Mouse (Mus musculus): ENCODE measurements at regions not wholly inside any gene's neighbourhood (a gene's known extent, or its start where the extent isn't known, plus 50 kb on each side); places are given as distances from the start of the nearest gene placed in this dataset.

GRCm38 (mm10) chr1:166787945-166788344 is 106.3 kb upstream of the Fmo9 start:
- no peak overlapping the region for H3K4me3 ChIP-seq (ENCODE audit: low read depth, low read length)
- no peaks in the 10 kb centered on the region for H3K27me3 ChIP-seq (ENCODE audit: control insufficient read depth, insufficient read depth, low read length)
- H3K4me2 ChIP-seq: no peak overlapping the region
- ATAC-seq (replicated peaks; ENCODE audit: insufficient number of reproducible peaks, low FRiP score, low TSS enrichment): no peak
- H3K36me3 ChIP-seq (ENCODE audit: control insufficient read depth, insufficient read depth, low read length): no peaks in the 10 kb centered on the region
- 63% methylated on average over 1 of the region's 1 CpGs for WGBS (ENCODE audit: insufficient replicate concordance)
- no peaks in the 10 kb centered on the region for H3K4me1 ChIP-seq (ENCODE audit: control insufficient read depth, insufficient read depth, low read length)
- H3K9me3 ChIP-seq (replicated peaks; ENCODE audit: control insufficient read depth, low read length): no peaks in the 10 kb centered on the region
- H3K9ac ChIP-seq (ENCODE audit: low read depth, low read length): no peak overlapping the region
- no peak overlapping the region for H3K27ac ChIP-seq (ENCODE audit: low read depth, low read length)

- Histone ChIP-seq H3K4me2 (no peak overlapping the region), H3K9ac (ENCODE audit: low read depth, low read length) (no peak overlapping the region), H3K27ac (ENCODE audit: low read depth, low read length) (no peak overlapping the region), H3K4me1 (ENCODE audit: control insufficient read depth, insufficient read depth, low read length) (no peaks in the 10 kb centered on the region), H3K4me3 (ENCODE audit: low read depth, low read length) (no peak overlapping the region), H3K36me3 (ENCODE audit: control insufficient read depth, insufficient read depth, low read length) (no peaks in the 10 kb centered on the region), H3K9me3 (replicated peaks; ENCODE audit: control insufficient read depth, low read length) (no peaks in the 10 kb centered on the region), H3K27me3 (ENCODE audit: control insufficient read depth, insufficient read depth, low read length) (no peaks in the 10 kb centered on the region)
- no peak for ATAC-seq (replicated peaks; ENCODE audit: insufficient number of reproducible peaks, low FRiP score, low TSS enrichment)
- 57% methylated on average over 1 of the region's 1 CpGs for WGBS (ENCODE audit: insufficient replicate concordance)
Observed at GRCm38 (mm10) chr1:166788824-166789399, 107.3 kb upstream of the Fmo9 start.

GRCm38 (mm10) chr1:166793052-166793716 is 111.5 kb upstream of the Fmo9 start:
- Histone ChIP-seq H3K27ac (ENCODE audit: low read depth, low read length) (no peak overlapping the region), H3K9ac (ENCODE audit: low read depth, low read length) (no peak overlapping the region), H3K4me1 (ENCODE audit: control insufficient read depth, insufficient read depth, low read length) (no peaks in the 10 kb centered on the region), H3K36me3 (ENCODE audit: control insufficient read depth, insufficient read depth, low read length) (no peaks in the 10 kb centered on the region), H3K9me3 (replicated peaks; ENCODE audit: control insufficient read depth, low read length) (no peaks in the 10 kb centered on the region), H3K27me3 (ENCODE audit: control insufficient read depth, insufficient read depth, low read length) (no peaks in the 10 kb centered on the region), H3K4me2 (no peak overlapping the region), H3K4me3 (ENCODE audit: low read depth, low read length) (no peak overlapping the region)
- WGBS (ENCODE audit: insufficient replicate concordance): 75% methylated on average over 6 of the region's 6 CpGs
- ATAC-seq (replicated peaks; ENCODE audit: insufficient number of reproducible peaks, low FRiP score, low TSS enrichment): no peak

GRCm38 (mm10) chr1:166793717-166794081 is 112.1 kb upstream of the Fmo9 start:
- ATAC-seq (replicated peaks; ENCODE audit: insufficient number of reproducible peaks, low FRiP score, low TSS enrichment): no peak
- H3K27me3 ChIP-seq (ENCODE audit: control insufficient read depth, insufficient read depth, low read length): no peaks in the 10 kb centered on the region
- H3K4me3 ChIP-seq (ENCODE audit: low read depth, low read length): no peak overlapping the region
- H3K36me3 ChIP-seq (ENCODE audit: control insufficient read depth, insufficient read depth, low read length): no peaks in the 10 kb centered on the region
- H3K9me3 ChIP-seq (replicated peaks; ENCODE audit: control insufficient read depth, low read length): no peaks in the 10 kb centered on the region
- H3K4me2 ChIP-seq: no peak overlapping the region
- H3K4me1 ChIP-seq (ENCODE audit: control insufficient read depth, insufficient read depth, low read length): no peaks in the 10 kb centered on the region
- no peak overlapping the region for H3K27ac ChIP-seq (ENCODE audit: low read depth, low read length)
- WGBS (ENCODE audit: insufficient replicate concordance): 65% methylated on average over 1 of the region's 1 CpGs
- H3K9ac ChIP-seq (ENCODE audit: low read depth, low read length): no peak overlapping the region

GRCm38 (mm10) chr1:166794622-166795244 is 113.1 kb upstream of the Fmo9 start:
- Histone ChIP-seq H3K36me3 (ENCODE audit: control insufficient read depth, insufficient read depth, low read length) (no peaks in the 10 kb centered on the region), H3K27ac (ENCODE audit: low read depth, low read length) (no peak overlapping the region), H3K9ac (ENCODE audit: low read depth, low read length) (no peak overlapping the region), H3K4me2 (no peak overlapping the region), H3K4me3 (ENCODE audit: low read depth, low read length) (no peak overlapping the region), H3K9me3 (replicated peaks; ENCODE audit: control insufficient read depth, low read length) (no peaks in the 10 kb centered on the region), H3K4me1 (ENCODE audit: control insufficient read depth, insufficient read depth, low read length) (no peaks in the 10 kb centered on the region), H3K27me3 (ENCODE audit: control insufficient read depth, insufficient read depth, low read length) (no peaks in the 10 kb centered on the region)
- ATAC-seq (replicated peaks; ENCODE audit: insufficient number of reproducible peaks, low FRiP score, low TSS enrichment): no peak
- WGBS (ENCODE audit: insufficient replicate concordance): 54% methylated on average over 14 of the region's 14 CpGs

- H3K9me3 ChIP-seq (replicated peaks; ENCODE audit: control insufficient read depth, low read length): no peaks in the 10 kb centered on the region
- no peaks in the 10 kb centered on the region for H3K27me3 ChIP-seq (ENCODE audit: control insufficient read depth, insufficient read depth, low read length)
- WGBS (ENCODE audit: insufficient replicate concordance): 73% methylated on average over 4 of the region's 4 CpGs
- H3K36me3 ChIP-seq (ENCODE audit: control insufficient read depth, insufficient read depth, low read length): no peaks in the 10 kb centered on the region
- H3K4me3 ChIP-seq (ENCODE audit: low read depth, low read length): no peak overlapping the region
- no peak overlapping the region for H3K27ac ChIP-seq (ENCODE audit: low read depth, low read length)
- H3K4me1 ChIP-seq (ENCODE audit: control insufficient read depth, insufficient read depth, low read length): no peaks in the 10 kb centered on the region
- no peak for ATAC-seq (replicated peaks; ENCODE audit: insufficient number of reproducible peaks, low FRiP score, low TSS enrichment)
- no peak overlapping the region for H3K9ac ChIP-seq (ENCODE audit: low read depth, low read length)
- H3K4me2 ChIP-seq: no peak overlapping the region
Observed at GRCm38 (mm10) chr1:166795613-166796012, 114.0 kb upstream of the Fmo9 start.

GRCm38 (mm10) chr1:166796362-166796925 is 114.8 kb upstream of the Fmo9 start:
- WGBS (ENCODE audit: insufficient replicate concordance): 56% methylated on average over 6 of the region's 6 CpGs
- H3K9ac ChIP-seq (ENCODE audit: low read depth, low read length): no peak overlapping the region
- H3K36me3 ChIP-seq (ENCODE audit: control insufficient read depth, insufficient read depth, low read length): no peaks in the 10 kb centered on the region
- H3K4me1 ChIP-seq (ENCODE audit: control insufficient read depth, insufficient read depth, low read length): no peaks in the 10 kb centered on the region
- H3K27ac ChIP-seq (ENCODE audit: low read depth, low read length): no peak overlapping the region
- no peaks in the 10 kb centered on the region for H3K27me3 ChIP-seq (ENCODE audit: control insufficient read depth, insufficient read depth, low read length)
- H3K9me3 ChIP-seq (replicated peaks; ENCODE audit: control insufficient read depth, low read length): no peaks in the 10 kb centered on the region
- no peak for ATAC-seq (replicated peaks; ENCODE audit: insufficient number of reproducible peaks, low FRiP score, low TSS enrichment)
- no peak overlapping the region for H3K4me3 ChIP-seq (ENCODE audit: low read depth, low read length)
- H3K4me2 ChIP-seq: no peak overlapping the region

GRCm38 (mm10) chr1:166796931-166797330 is 115.3 kb upstream of the Fmo9 start:
- 61% methylated on average over 4 of the region's 4 CpGs for WGBS (ENCODE audit: insufficient replicate concordance)
- H3K4me2 ChIP-seq: no peak overlapping the region
- no peaks in the 10 kb centered on the region for H3K4me1 ChIP-seq (ENCODE audit: control insufficient read depth, insufficient read depth, low read length)
- no peak overlapping the region for H3K4me3 ChIP-seq (ENCODE audit: low read depth, low read length)
- no peaks in the 10 kb centered on the region for H3K27me3 ChIP-seq (ENCODE audit: control insufficient read depth, insufficient read depth, low read length)
- no peaks in the 10 kb centered on the region for H3K36me3 ChIP-seq (ENCODE audit: control insufficient read depth, insufficient read depth, low read length)
- H3K9me3 ChIP-seq (replicated peaks; ENCODE audit: control insufficient read depth, low read length): no peaks in the 10 kb centered on the region
- no peak for ATAC-seq (replicated peaks; ENCODE audit: insufficient number of reproducible peaks, low FRiP score, low TSS enrichment)
- H3K9ac ChIP-seq (ENCODE audit: low read depth, low read length): no peak overlapping the region
- no peak overlapping the region for H3K27ac ChIP-seq (ENCODE audit: low read depth, low read length)
